Mouse (Mus musculus) brain, embryonic 14.5 days (tissue): Measurements from ENCODE around the gene Gm10837.

ENCODE experiments used
- CTCF ChIP-seq: fragments of 200-500 bp; IDR thresholded peaks from 2 replicates; pipeline ENCODE4 v1.5.1; 2012; ENCODE audit warnings: inconsistent platforms, mild to moderate bottlenecking, moderate library complexity, borderline replicate concordance; ENCODE audit not compliant: insufficient read depth, insufficient read length; ENCODE audit errors: extremely low read depth
- POLR2A ChIP-seq: fragments of 200-500 bp; IDR thresholded peaks from 2 replicates; pipeline ENCODE4 v1.6.1; 2012; ENCODE audit warnings: mild to moderate bottlenecking, inconsistent platforms, borderline replicate concordance; ENCODE audit not compliant: poor library complexity, insufficient read depth, insufficient read length, severe bottlenecking; ENCODE audit errors: extremely low read depth

GRCm38 (mm10) chr14:122461500-122461899 lies 28.9 kb upstream of the Gm10837 start:
- TF ChIP-seq POLR2A (no peak), CTCF (no peak)
